Mouse (Mus musculus) neural tube, embryonic 11.5 days (tissue): ENCODE measurements around the gene R3hdm4. TPM values are rescaled to one million over a fixed set of nuclear protein-coding genes. Genes with fewer than 3 reads are reported as not detected.
A peak's percentile ranks its signal among the peaks of the same experiment; 100 is the strongest.

Experiments used
- ATAC-seq: fragments of 200-750 bp; cut with Nextera tagmentation; 2 replicates; pipeline ENCODE4 v1.8.0; 2017; ENCODE audit warnings: moderate number of reproducible peaks, mild to moderate bottlenecking, moderate TSS enrichment, moderate library complexity; ENCODE audit not compliant: insufficient read depth, low FRiP score, low TSS enrichment
- DNase-seq: peaks from one replicate; pipeline ENCODE4 v3.0.0-alpha.2; 2015; ENCODE audit warnings: low spot score
- H3K27ac ChIP-seq: fragments of 300-500 bp; sonication (generic); 2 replicates; pipeline ENCODE4 v1.5.1; 2014; ENCODE audit warnings: low read depth, mild to moderate bottlenecking, low read length
- H3K27me3 ChIP-seq: fragments of 300-500 bp; sonication (generic); 2 replicates; pipeline ENCODE4 v1.6.1; 2014; ENCODE audit warnings: mild to moderate bottlenecking, low read length, mixed read lengths; ENCODE audit not compliant: control insufficient read depth, insufficient read depth
- H3K36me3 ChIP-seq: fragments of 300-500 bp; sonication (generic); 2 replicates; pipeline ENCODE4 v1.6.1; 2014; ENCODE audit warnings: mild to moderate bottlenecking, low read length, moderate library complexity, mixed read lengths; ENCODE audit not compliant: control insufficient read depth, insufficient read depth
- H3K4me1 ChIP-seq: fragments of 300-500 bp; sonication (generic); 2 replicates; pipeline ENCODE4 v1.6.1; 2014; ENCODE audit warnings: low read length, mixed read lengths; ENCODE audit not compliant: control insufficient read depth, insufficient read depth
- H3K4me2 ChIP-seq: fragments of 300-500 bp; sonication (generic); 2 replicates; pipeline ENCODE4 v1.6.1; 2014; ENCODE audit warnings: low read depth, mild to moderate bottlenecking, moderate library complexity
- H3K4me3 ChIP-seq: fragments of 300-500 bp; sonication (generic); 2 replicates; pipeline ENCODE4 v1.5.1; 2014; ENCODE audit warnings: low read depth, low read length
- H3K9ac ChIP-seq: fragments of 300-500 bp; sonication (generic); 2 replicates; pipeline ENCODE4 v1.6.1; 2014; ENCODE audit warnings: mild to moderate bottlenecking, low read length
- H3K9me3 ChIP-seq: fragments of 300-500 bp; sonication (generic); 2 replicates; pipeline ENCODE4 v1.6.1; 2016; ENCODE audit warnings: low read length; ENCODE audit not compliant: control insufficient read depth
- WGBS: fragments of 180-500 bp; shearing (Covaris S2); extraction: QIAGEN DNeasy Blood & Tissue Kit; methylation state at CpG from one replicate; pipeline ENCODE4 v1.1.7; 2014; 5-methylcytosine and 5-hydroxymethylcytosine counted together
- microRNA-seq: library from miRNA; unstranded; fragments of <30 nt; microRNA quantifications from one replicate; pipeline ENCODE4, GENCODE M21; 2016
- polyA plus RNA-seq: library from polyadenylated mRNA; unstranded; fragments of >200 nt; fragmentation: Nextera tagmentation; extraction: Ambion mirVana; gene quantifications from 2 replicates; pipeline ENCODE4 v1.2.1, GENCODE M21; 2014

The R3hdm4 gene
- polyA plus RNA-seq, 1 experiment from 2014 or later = 156 TPM

DNA sequence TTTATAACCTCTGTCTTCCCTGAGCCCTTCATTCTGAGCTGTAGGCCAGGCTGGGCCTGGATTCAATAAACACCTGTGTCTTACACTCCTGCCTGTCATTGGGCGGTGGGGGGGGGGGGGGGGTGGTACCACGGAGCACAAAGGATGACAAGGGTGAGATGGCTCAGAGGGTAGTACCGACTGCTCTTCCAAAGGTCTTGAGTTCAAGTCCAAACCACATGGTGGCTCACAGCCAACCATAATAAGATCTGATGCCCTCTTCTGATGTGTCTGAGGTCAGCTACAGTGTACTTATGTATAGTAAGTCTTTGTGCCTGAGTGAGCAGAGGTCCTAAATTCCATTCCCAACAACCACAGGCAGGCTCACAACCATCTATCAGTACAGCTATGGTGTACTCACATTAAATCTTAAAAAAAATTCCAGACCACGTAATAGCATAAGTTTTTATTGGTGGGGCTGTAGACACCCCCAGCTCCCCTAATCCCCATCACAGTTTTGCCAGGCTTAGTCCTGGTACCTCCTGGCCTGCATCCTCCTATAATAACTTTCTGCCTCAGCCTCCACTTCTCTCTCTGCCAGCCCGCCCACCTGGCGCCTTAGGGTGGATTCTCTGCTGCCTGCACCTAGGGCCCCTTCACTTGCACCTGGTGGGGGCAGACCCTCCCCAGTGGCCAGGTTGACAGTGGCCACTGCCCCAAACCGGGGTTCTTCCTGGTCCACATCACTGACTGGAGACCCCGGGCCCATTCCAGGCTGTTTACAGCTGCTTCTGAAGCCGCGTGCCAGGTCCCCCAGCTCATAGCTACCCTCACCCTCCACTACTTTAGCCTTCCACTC is 56.4 kb downstream of the R3hdm4 start:
- no peak overlapping the region for H3K27ac ChIP-seq
- no peak overlapping the region for H3K4me3 ChIP-seq
- H3K36me3 ChIP-seq = peaks cover 58% of the 10 kb centered on the region
- H3K9ac ChIP-seq = no peak overlapping the region
- no peaks in the 10 kb centered on the region for H3K9me3 ChIP-seq
- peak; percentile 19; the same call in 1 of the 2 replicates for ATAC-seq
- no peaks in the 10 kb centered on the region for H3K4me1 ChIP-seq
- no peak overlapping the region for H3K4me2 ChIP-seq
- H3K27me3 ChIP-seq = no peaks in the 10 kb centered on the region
- WGBS = 70% methylated on average over 8 of the region's 10 CpGs
- no peak for DNase-seq

DNA sequence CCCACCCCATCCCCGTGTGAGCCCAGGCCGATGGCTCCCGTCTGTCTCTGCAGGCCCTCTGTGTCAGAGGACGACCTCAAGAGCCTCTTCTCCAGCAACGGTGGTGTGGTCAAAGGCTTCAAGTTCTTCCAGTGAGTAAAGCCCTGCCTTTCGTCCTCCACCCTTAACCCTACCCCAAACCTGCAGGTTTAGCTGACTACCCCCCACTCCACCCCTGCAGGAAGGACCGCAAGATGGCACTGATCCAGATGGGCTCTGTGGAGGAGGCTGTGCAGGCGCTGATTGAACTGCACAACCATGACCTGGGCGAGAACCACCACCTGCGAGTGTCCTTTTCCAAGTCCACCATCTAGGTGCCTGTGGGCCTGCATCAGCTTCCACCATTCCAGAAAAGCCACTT is 58.1 kb downstream of the R3hdm4 start:
- Histone ChIP-seq H3K4me2 (no peak overlapping the region), H3K9me3 (no peaks in the 10 kb centered on the region), H3K9ac (no peak overlapping the region), H3K27me3 (no peaks in the 10 kb centered on the region), H3K36me3 (peaks cover 62% of the 10 kb centered on the region), H3K4me1 (peaks cover 6% of the 10 kb centered on the region), H3K27ac (no peak overlapping the region), H3K4me3 (no peak overlapping the region)
- no peak for ATAC-seq
- DNase-seq = no peak
- 81% methylated on average over 10 of the region's 10 CpGs for WGBS

DNA sequence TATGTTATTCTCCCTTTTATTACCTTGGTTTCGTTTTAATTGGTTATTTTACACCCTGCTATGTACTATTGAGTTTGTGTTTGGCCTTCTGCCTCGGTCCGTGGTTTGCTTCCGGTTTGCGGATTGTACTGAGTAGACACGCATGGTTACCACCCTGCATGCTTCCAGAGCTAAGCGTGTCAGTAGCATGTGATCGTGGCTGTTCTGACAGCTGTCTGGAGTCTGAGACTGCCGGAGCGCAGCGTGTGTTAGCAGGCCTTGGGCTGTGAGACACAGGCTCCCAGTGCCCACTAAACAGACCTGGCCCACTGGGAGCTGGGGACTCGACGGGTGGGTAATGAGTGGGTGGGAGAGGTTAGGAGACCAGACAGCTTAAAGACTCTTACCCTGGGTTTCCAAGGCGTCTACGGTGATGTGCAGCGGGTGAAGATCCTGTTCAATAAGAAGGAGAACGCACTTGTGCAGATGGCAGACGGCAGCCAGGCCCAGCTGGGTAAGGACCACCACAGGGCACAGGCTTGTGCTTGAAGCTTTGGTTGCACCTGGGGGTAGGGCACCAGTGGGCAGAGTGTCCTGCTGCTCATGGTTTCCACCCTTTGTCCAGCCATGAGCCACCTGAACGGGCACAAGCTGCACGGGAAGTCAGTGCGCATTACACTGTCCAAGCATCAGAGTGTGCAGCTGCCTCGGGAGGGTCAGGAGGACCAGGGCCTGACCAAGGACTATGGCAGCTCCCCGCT is 58.8 kb downstream of the R3hdm4 start:
- Histone ChIP-seq H3K4me2 (no peak overlapping the region), H3K9ac (no peak overlapping the region), H3K27me3 (no peaks in the 10 kb centered on the region), H3K27ac (peak overlapping the region; percentile 20; the same call in 1 of the 2 replicates), H3K4me1 (peaks cover 13% of the 10 kb centered on the region), H3K4me3 (no peak overlapping the region), H3K9me3 (no peaks in the 10 kb centered on the region), H3K36me3 (peaks cover 61% of the 10 kb centered on the region)
- no peak for DNase-seq
- ATAC-seq = no peak
- WGBS = 86% methylated on average over 23 of the region's 23 CpGs

DNA sequence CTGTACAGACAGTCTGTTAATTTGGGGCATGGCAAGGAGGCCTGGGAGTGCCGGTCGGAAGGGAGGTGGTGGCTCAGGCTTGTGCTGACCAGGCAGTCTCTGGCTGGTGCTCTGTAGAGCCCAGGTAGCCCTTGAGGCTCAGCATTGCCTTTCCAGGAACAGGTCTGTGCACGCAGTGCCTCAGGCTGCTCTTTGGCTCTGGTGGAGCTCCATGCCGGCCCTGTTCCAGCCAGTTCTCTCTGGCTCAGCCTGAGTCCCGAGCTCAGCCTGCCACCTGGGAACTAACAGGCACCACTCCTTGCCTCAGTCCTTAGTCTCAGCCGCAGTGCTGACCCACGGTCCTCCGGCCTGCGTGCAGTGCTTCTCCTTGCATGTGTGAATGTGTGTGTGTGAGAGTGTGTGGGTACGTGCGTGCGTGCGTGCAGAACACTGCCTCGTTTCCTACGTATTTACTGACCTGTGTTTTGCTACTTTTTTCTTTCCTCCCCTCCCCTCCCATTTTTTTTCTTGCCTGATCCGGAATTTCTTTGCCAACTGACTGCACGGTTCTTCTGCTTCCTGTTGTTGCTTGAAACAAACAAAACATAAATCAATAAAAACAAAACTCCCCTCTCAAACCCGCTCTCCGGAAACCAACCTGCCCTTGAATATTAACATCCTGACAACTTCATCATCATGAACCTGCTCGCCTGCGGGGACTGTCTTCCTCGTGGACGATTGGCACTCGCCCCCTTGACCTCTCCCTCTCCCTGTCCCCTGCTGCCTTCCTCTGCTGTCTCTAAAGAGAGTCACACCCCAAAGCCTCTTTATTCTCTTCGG is 59.6 kb downstream of the R3hdm4 start:
- DNase-seq = no peak
- 0 out of 2 replicates have a peak overlapping the region, but pooled peaks have one; percentile 8 for H3K27ac ChIP-seq

DNA sequence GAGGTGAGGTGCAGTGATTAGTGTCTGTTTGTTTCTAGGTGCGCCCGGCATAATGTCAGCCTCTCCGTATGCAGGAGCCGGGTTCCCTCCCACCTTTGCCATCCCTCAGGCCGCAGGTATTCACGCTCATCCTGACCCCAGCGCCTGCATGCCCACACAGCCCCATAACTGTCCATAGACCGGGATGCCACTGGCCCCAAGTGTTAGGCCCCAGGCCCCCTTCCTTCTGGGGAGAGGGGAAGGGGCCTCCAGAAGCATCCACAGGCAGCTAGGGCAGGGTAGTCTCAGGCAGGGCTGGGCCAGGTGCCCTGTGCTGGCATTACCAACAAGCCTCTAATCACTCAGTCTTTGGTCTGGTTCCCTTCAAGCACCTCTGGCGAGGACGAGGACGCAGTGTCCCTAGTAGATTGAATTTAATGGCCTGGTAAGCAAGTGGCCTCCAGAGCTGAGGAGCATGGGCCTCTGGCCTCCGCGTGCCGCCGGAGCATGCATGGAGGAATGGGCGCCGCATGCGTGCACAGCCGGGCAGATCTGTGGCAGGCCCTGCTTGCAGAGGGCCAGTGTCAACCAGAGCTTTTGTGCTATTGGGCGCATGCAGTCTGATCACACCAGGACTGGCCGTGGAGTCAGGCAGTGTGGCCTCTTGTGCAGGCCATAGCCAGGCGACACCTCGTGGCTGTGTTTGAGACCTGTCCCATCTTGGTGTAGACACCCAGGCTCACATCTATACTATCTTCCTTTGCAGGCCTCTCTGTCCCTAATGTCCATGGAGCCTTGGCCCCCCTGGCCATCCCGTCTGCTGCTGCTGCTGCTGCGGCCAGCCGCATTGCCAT is 60.7 kb downstream of the R3hdm4 start:
- Histone ChIP-seq H3K36me3 (peaks cover 50% of the 10 kb centered on the region), H3K4me2 (no peak overlapping the region), H3K27me3 (no peaks in the 10 kb centered on the region), H3K9ac (no peak overlapping the region), H3K4me1 (peaks cover 28% of the 10 kb centered on the region), H3K27ac (no peak overlapping the region), H3K4me3 (no peak overlapping the region), H3K9me3 (no peaks in the 10 kb centered on the region)
- ATAC-seq = no peak
- DNase-seq = no peak
- WGBS = 93% methylated on average over 26 of the region's 26 CpGs

More for the DNA sequence above, 59.6 kb downstream of the R3hdm4 start:
- Histone ChIP-seq H3K36me3 (peaks cover 58% of the 10 kb centered on the region), H3K9me3 (no peaks in the 10 kb centered on the region), H3K4me2 (no peak overlapping the region), H3K27me3 (no peaks in the 10 kb centered on the region), H3K4me1 (peaks cover 20% of the 10 kb centered on the region), H3K4me3 (no peak overlapping the region), H3K9ac (no peak overlapping the region)
- 83% methylated on average over 25 of the region's 25 CpGs for WGBS
- ATAC-seq = no peak

Small RNA genes within 50 kb of the gene (microRNA-seq; reads per million reads assigned to microRNA genes)
- gene Mir6910 = not detected

Other genes starting within 250 kb of the R3hdm4 start
- gene Cdc34, start 239.0 kb downstream of the R3hdm4 start, polyA plus RNA-seq = 165 and 168 TPM in 2 replicates
- 0.57 and 0.62 TPM in 2 replicates for gene Gzmm, start 232.2 kb downstream of the R3hdm4 start, polyA plus RNA-seq
- gene Bsg, start 216.7 kb downstream of the R3hdm4 start, polyA plus RNA-seq = 591 and 595 TPM in 2 replicates
- 0.28 and 0.57 TPM in 2 replicates for gene Hcn2, start 204.6 kb downstream of the R3hdm4 start, polyA plus RNA-seq
- gene Polrmt, start 174.6 kb downstream of the R3hdm4 start, polyA plus RNA-seq = 29.5 and 34.1 TPM in 2 replicates
- gene Fgf22, start 166.1 kb downstream of the R3hdm4 start, polyA plus RNA-seq = 0.20 and 0.84 TPM in 2 replicates
- 99.7 and 101 TPM in 2 replicates for gene Rnf126, start 154.3 kb downstream of the R3hdm4 start, polyA plus RNA-seq
- gene Fstl3, start 143.9 kb downstream of the R3hdm4 start, polyA plus RNA-seq = 1.3 and 1.7 TPM in 2 replicates
- gene Prss57, start 130.2 kb downstream of the R3hdm4 start, polyA plus RNA-seq = 0.23 TPM in 1 of 2 replicates, not detected in the other
- 150 and 155 TPM in 2 replicates for gene Palm, start 127.6 kb downstream of the R3hdm4 start, polyA plus RNA-seq
- gene Misp, start 100.2 kb downstream of the R3hdm4 start, polyA plus RNA-seq = 0.77 and 1.6 TPM in 2 replicates
- 215 and 216 TPM in 2 replicates for gene Ptbp1, start 66.8 kb downstream of the R3hdm4 start, polyA plus RNA-seq
- 12.5 and 13.7 TPM in 2 replicates for gene Prtn3, start 46.7 kb downstream of the R3hdm4 start, polyA plus RNA-seq
- gene Plppr3, start 46.6 kb downstream of the R3hdm4 start, polyA plus RNA-seq = 142 and 156 TPM in 2 replicates
- gene Elane, start 35.0 kb downstream of the R3hdm4 start, polyA plus RNA-seq = 0.66 TPM in 1 of 2 replicates, not detected in the other
- gene Cfd, start 30.4 kb downstream of the R3hdm4 start, polyA plus RNA-seq = not detected in 2 replicates
- gene Med16, start 12.3 kb downstream of the R3hdm4 start, polyA plus RNA-seq = 47.7 and 53.6 TPM in 2 replicates
- 14.5 TPM in 1 of 2 replicates, not detected in the other for gene Gm26602, start 10.4 kb downstream of the R3hdm4 start, polyA plus RNA-seq
- gene Kiss1r, start 4.2 kb downstream of the R3hdm4 start, polyA plus RNA-seq = 0.77 and 0.80 TPM in 2 replicates
- gene Arid3a, start 5.8 kb upstream of the R3hdm4 start, polyA plus RNA-seq = 7.0 and 8.5 TPM in 2 replicates
- gene Wdr18, start 38.9 kb upstream of the R3hdm4 start, polyA plus RNA-seq = 115 TPM in 2 replicates
- 0.16 and 0.30 TPM in 2 replicates for gene Grin3b, start 49.5 kb upstream of the R3hdm4 start, polyA plus RNA-seq
- gene Tmem259, start 63.1 kb upstream of the R3hdm4 start, polyA plus RNA-seq = 16.1 and 17.7 TPM in 2 replicates
- 167 and 187 TPM in 2 replicates for gene Cnn2, start 67.4 kb upstream of the R3hdm4 start, polyA plus RNA-seq
- gene Abca7, start 75.3 kb upstream of the R3hdm4 start, polyA plus RNA-seq = 4.3 and 7.0 TPM in 2 replicates
- 4.6 and 4.9 TPM in 2 replicates for gene Arhgap45, start 95.4 kb upstream of the R3hdm4 start, polyA plus RNA-seq
- gene Polr2e, start 118.6 kb upstream of the R3hdm4 start, polyA plus RNA-seq = 222 and 234 TPM in 2 replicates
- 540 and 570 TPM in 2 replicates for gene Gpx4, start 126.0 kb upstream of the R3hdm4 start, polyA plus RNA-seq
- gene Sbno2, start 184.4 kb upstream of the R3hdm4 start, polyA plus RNA-seq = 11.3 and 11.9 TPM in 2 replicates
- 22.0 and 23.5 TPM in 2 replicates for gene Stk11, start 194.6 kb upstream of the R3hdm4 start, polyA plus RNA-seq
- gene Atp5d, start 217.4 kb upstream of the R3hdm4 start, polyA plus RNA-seq = 376 and 386 TPM in 2 replicates
- 11.1 and 11.3 TPM in 2 replicates for gene Cbarp, start 219.6 kb upstream of the R3hdm4 start, polyA plus RNA-seq
- 70.0 and 78.2 TPM in 2 replicates for gene Midn, start 227.1 kb upstream of the R3hdm4 start, polyA plus RNA-seq
- gene Cirbp, start 244.8 kb upstream of the R3hdm4 start, polyA plus RNA-seq = 84.0 and 85.1 TPM in 2 replicates